Mouse (Mus musculus) midbrain, embryonic 15.5 days (tissue): ENCODE measurements around the gene Nkx2-1. TPM values are rescaled to one million over a fixed set of nuclear protein-coding genes. Genes with fewer than 3 reads are reported as not detected.
"Not testable (repeated sequence)": the region's sequence is repeated elsewhere in the genome, so short reads cannot be mapped to it uniquely, and the experiment has no call there.

ENCODE experiments used
- ATAC-seq: fragments of 200-750 bp; cut with Nextera tagmentation; replicated peaks from 2 replicates; pipeline ENCODE4 v1.8.0; 2017; ENCODE audit warnings: moderate TSS enrichment
- H3K27ac ChIP-seq: fragments of 300-500 bp; sonication (generic); 2 replicates; pipeline ENCODE4 v1.5.1; 2015; ENCODE audit warnings: mild to moderate bottlenecking, inconsistent platforms
- H3K27me3 ChIP-seq: fragments of 300-500 bp; sonication (generic); replicated peaks from 2 replicates; pipeline ENCODE4 v1.6.1; 2015; ENCODE audit warnings: inconsistent platforms
- H3K36me3 ChIP-seq: fragments of 300-500 bp; sonication (generic); replicated peaks from 2 replicates; pipeline ENCODE4 v1.6.1; 2015; ENCODE audit warnings: inconsistent platforms
- H3K4me1 ChIP-seq: fragments of 300-500 bp; sonication (generic); 2 replicates; pipeline ENCODE4 v1.6.1; 2015; ENCODE audit warnings: inconsistent platforms
- H3K4me2 ChIP-seq: fragments of 300-500 bp; sonication (generic); 2 replicates; pipeline ENCODE4 v1.6.1; 2015; ENCODE audit warnings: inconsistent platforms, mild to moderate bottlenecking, moderate library complexity
- H3K4me3 ChIP-seq: fragments of 300-500 bp; sonication (generic); 2 replicates; pipeline ENCODE4 v1.5.1; 2015; ENCODE audit warnings: mild to moderate bottlenecking, inconsistent platforms
- H3K9ac ChIP-seq: fragments of 300-500 bp; sonication (generic); 2 replicates; pipeline ENCODE4 v1.6.1; 2015; ENCODE audit warnings: mild to moderate bottlenecking, inconsistent platforms
- H3K9me3 ChIP-seq: fragments of 300-500 bp; sonication (generic); 2 replicates; pipeline ENCODE4 v1.6.1; 2016; ENCODE audit warnings: inconsistent platforms
- WGBS: fragments of 180-500 bp; shearing (Covaris S2); methylation state at CpG from one replicate; pipeline ENCODE4 v1.1.7; 2015; ENCODE audit warnings: mixed read lengths; 5-methylcytosine and 5-hydroxymethylcytosine counted together
- polyA plus RNA-seq: library from polyadenylated mRNA; unstranded; fragments of >200 nt; fragmentation: Nextera tagmentation; extraction: Ambion mirVana; gene quantifications from 2 replicates; pipeline ENCODE4 v1.2.1, GENCODE M21; 2015

The Nkx2-1 gene
- polyA plus RNA-seq, 1 experiment from 2014 or later: 8.0 TPM

DNA sequence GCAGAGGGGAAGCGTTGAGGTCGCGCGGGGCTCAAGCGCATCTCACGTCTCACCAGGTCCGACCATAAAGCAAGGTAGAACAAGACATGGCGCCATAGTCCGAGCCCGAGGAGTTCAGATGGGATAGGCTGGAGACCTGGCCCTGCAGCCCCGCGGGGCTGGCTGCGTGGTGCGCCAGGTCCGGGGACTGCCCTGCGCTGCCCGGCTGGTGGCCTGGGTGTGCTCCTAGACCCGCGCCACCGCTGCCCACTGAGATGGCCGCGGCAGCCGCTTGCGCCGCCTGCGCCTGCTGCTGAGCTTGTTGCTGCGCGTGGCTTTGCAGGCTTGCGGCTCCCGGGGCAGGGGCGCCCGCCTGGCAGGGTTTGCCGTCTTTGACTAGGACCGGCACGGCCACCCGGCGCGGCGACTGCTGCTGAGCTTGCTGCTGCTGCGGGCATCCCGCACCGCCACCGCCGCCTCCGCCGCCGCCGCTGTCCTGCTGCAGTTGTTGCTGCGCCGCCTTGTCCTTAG lies 3.7 kb downstream of the Nkx2-1 start:
- H3K27ac ChIP-seq: no peak overlapping the region
- peak overlapping the region; percentile 38 for H3K4me2 ChIP-seq
- no peaks in the 10 kb centered on the region for H3K9me3 ChIP-seq
- H3K36me3 ChIP-seq: no peaks in the 10 kb centered on the region
- H3K27me3 ChIP-seq: peaks cover 87% of the 10 kb centered on the region
- H3K4me1 ChIP-seq: peaks cover 18% of the 10 kb centered on the region
- 0 out of 2 replicates have a peak, but pooled peaks have one; percentile 1 for ATAC-seq
- H3K9ac ChIP-seq: no peak overlapping the region
- H3K4me3 ChIP-seq: peak overlapping the region; percentile 30
- under 1% methylated on average over 49 of the region's 50 CpGs for WGBS

DNA sequence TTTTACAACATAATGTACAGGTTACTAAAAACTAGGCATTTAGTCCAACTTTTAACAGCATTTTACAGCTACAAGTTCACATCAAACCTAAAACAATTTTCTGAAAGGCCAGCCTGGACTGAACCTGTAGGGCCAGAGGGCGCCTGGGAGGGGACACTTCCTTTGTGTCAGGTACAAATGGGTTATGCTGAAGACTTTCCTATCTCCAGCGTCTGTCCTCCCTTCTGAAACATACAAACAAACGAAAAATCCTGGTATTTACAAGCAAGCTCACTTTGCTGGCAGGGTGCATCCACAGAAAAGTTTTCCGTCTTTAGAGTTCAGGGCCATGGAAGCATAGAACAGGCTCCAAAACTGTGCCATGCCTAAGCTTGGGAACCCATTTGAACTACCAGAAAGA lies 4.6 kb downstream of the Nkx2-1 start:
- H3K4me3 ChIP-seq: no peak overlapping the region
- H3K9ac ChIP-seq: no peak overlapping the region
- H3K36me3 ChIP-seq: no peaks in the 10 kb centered on the region
- peaks cover 18% of the 10 kb centered on the region for H3K4me1 ChIP-seq
- no peak overlapping the region for H3K4me2 ChIP-seq
- no peaks in the 10 kb centered on the region for H3K9me3 ChIP-seq
- ATAC-seq: no peak
- 1% methylated on average over 4 of the region's 4 CpGs for WGBS
- H3K27me3 ChIP-seq: peaks cover 87% of the 10 kb centered on the region
- H3K27ac ChIP-seq: no peak overlapping the region

DNA sequence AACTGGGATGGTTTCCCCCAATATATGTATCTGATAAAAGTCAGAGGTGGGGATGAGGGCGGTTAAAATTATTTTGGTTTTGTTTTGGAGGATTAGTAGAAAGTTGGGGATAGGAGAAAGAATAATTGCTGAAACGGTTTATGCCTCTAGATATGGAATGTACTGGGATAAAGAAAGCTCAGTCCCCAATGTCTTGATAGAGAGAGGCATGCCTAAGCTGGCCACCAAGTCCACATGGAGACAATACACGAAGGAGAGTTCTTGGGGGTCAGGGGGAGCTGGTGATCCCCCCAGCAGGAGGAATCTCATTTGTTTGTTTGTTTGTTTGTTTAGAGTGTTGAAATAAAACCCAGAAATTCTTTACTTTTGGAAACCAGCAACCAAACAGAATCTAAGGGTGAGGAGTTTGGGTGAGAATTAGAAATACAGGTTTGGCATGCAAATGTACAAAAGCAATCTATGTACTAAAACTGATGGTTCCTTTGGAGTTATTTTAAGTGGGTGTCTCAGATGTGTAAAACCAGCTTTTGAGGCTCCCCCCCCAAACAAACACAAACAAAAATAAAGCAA lies 5.6 kb downstream of the Nkx2-1 start:
- Histone ChIP-seq H3K9ac (no peak overlapping the region), H3K4me3 (no peak overlapping the region; the same call in 1 of the 2 replicates), H3K4me2 (no peak overlapping the region), H3K9me3 (no peaks in the 10 kb centered on the region), H3K27me3 (peaks cover 87% of the 10 kb centered on the region), H3K36me3 (no peaks in the 10 kb centered on the region), H3K4me1 (peaks cover 15% of the 10 kb centered on the region), H3K27ac (no peak overlapping the region)
- no peak for ATAC-seq
- WGBS: 5% methylated on average over 3 of the region's 3 CpGs

DNA sequence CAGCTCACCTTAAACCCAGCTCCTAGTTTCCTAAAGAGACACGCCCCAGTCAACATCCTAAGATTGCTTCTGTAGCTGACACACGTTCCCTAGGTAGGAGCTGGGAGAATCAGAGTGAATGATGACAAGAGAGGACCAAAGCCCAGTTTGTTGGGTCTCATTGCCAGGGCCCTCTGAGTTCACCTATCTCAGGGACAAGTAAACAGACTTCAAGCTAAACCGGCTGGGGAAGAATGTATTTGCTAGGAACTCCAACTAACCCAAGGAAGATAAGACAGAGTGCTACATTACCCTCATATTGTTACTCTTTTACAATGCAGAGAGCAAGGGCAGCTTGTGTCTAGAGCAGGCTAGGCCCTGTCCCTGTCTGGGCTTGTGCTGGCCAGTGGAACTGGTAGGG lies 6.8 kb downstream of the Nkx2-1 start:
- no peak overlapping the region; the same call in 1 of the 2 replicates for H3K4me2 ChIP-seq
- H3K9me3 ChIP-seq: no peaks in the 10 kb centered on the region
- no peak overlapping the region for H3K9ac ChIP-seq
- ATAC-seq: no peak
- H3K4me3 ChIP-seq: no peak overlapping the region
- 4% methylated on average over 3 of the region's 3 CpGs for WGBS
- H3K27ac ChIP-seq: no peak overlapping the region
- H3K36me3 ChIP-seq: no peaks in the 10 kb centered on the region
- peaks cover 88% of the 10 kb centered on the region for H3K27me3 ChIP-seq
- H3K4me1 ChIP-seq: peaks cover 7% of the 10 kb centered on the region

DNA sequence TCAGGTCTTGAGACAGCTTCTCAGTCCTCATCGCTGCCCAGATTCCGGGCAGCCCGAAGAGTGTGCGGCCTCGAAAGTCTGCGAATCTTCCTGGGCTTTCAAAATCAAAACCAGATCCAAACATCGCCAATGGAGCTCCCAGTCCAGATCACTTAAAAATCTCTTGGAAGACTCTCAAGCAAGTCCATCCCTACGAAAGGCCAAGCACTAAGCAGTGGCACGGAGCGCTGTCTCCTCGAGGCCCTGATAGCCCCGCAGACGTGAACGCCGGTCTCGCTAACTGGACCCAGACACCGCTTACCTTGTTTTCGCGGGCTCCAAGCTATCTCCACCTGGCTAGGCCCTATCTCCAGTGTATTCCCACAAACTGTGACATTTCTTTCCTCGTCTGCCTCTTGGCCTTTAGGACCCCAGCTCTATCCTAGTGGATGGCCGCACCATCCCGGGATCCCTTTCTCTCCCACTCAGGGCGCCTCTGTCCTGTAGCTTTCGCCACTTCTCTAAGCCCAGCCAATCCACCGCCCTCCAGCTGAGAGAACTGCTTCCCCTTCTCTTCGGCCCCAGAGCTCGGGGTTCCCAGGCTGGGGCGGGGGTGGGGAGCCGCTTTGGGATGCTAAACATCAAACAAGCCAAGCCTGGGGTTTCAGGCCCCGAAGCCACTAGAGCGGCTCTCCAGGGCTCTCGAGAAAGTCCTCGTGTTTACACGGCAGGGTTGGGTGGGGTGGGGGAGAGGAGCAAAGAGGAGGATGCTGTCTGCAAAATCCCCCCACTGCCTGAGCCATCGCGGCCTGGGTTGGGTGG lies 7.6 kb downstream of the Nkx2-1 start:
- WGBS: 1% methylated on average over 36 of the region's 36 CpGs
- Histone ChIP-seq H3K4me2 (no peak overlapping the region), H3K27ac (0 out of 2 replicates have a peak overlapping the region, but pooled peaks have one; percentile 1), H3K27me3 (peaks cover 90% of the 10 kb centered on the region), H3K9ac (no peak overlapping the region), H3K36me3 (no peaks in the 10 kb centered on the region), H3K9me3 (no peaks in the 10 kb centered on the region), H3K4me3 (peak overlapping the region; percentile 6; the same call in 1 of the 2 replicates), H3K4me1 (no peaks in the 10 kb centered on the region; the same call in 1 of the 2 replicates)
- no peak for ATAC-seq

DNA sequence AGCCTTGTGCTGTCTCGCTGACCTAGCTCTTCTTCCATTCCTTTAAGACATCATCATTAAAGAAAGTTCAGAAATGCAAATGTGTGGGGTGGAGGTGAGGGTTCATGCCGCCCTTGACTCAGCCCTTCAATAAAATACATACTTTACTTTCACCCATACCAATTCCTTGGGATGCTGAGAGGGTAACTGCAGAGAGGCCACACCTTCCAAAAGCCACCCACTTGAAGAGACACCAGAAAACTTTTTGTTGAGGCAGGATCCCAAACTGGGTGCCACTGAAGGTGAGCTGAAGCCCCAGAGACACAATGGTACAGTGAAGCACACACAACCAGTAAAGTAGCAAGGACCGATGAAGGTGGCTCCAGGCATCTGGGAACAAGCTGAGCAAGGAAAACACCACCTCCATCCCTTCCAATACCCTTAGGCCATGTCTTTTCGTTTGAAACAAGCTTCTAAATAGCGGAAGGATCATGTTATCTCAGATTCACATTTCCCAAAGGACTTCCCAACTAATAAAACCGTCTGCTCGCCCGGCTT lies 8.6 kb downstream of the Nkx2-1 start:
- Histone ChIP-seq H3K4me1 (no peaks in the 10 kb centered on the region; the same call in 1 of the 2 replicates), H3K27me3 (peaks cover 90% of the 10 kb centered on the region), H3K9ac (no peak overlapping the region), H3K4me3 (no peak overlapping the region), H3K36me3 (no peaks in the 10 kb centered on the region), H3K27ac (no peak overlapping the region), H3K4me2 (0 out of 2 replicates have a peak overlapping the region, but pooled peaks have one; percentile 2), H3K9me3 (no peaks in the 10 kb centered on the region)
- ATAC-seq: no peak
- 4% methylated on average over 8 of the region's 8 CpGs for WGBS

DNA sequence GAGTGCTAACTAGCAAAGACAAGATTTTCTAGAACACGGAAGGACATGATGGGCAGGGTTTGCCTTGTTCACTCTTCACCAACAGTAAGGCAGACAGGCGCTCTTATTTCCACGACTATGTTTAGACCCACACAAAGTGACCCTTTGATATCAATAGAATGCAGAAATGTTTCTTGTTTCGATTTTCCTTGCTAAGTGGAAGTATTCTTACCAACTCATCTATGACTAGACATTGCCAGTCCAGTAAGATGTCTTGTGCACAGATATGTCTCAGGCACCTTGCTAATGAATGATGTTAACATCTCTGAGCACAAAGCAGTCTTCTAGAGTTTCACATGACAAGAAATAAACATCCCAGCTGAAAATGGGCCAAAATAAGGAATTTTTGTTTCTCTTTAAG lies 9.6 kb downstream of the Nkx2-1 start:
- no peak for ATAC-seq

DNA sequence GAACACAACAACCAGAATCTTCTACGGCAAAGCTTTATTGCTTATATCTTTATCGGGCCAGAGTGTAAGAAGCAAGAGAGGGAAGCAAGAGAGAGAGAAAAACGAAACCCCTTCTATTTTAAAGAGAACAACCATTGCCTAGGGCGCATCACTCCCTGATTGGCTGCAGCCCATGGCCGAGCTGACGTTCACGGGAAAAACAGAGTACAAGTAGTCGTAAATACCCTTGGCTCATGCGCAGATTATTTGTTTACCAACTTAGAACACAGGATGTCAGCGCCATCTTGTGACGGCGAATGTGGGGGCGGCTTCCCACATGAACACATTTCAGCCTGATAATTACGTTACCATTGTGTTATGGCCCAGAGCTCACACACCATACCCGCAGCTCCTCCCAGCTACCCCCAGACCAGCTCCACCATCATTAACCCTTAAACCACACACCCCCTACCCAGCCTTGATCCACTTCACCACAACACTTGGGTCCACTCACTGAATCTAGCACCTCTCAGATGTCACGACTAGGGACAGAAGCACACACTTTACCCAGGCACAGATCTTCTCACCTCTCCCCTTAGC lies 11.4 kb downstream of the Nkx2-1 start:
- not testable (repeated sequence) for H3K4me3 ChIP-seq, H3K4me2 ChIP-seq, H3K9me3 ChIP-seq, H3K27ac ChIP-seq, H3K4me1 ChIP-seq, H3K9ac ChIP-seq, H3K36me3 ChIP-seq
- 5% methylated on average over 11 of the region's 16 CpGs for WGBS
- H3K27me3 ChIP-seq: peaks cover 91% of the 10 kb centered on the region
- ATAC-seq: peak; percentile 87

More for the DNA sequence above, 9.6 kb downstream of the Nkx2-1 start:
- H3K27me3 ChIP-seq: peaks cover 94% of the 10 kb centered on the region
- H3K4me3 ChIP-seq: no peak overlapping the region
- no peak overlapping the region for H3K9ac ChIP-seq
- WGBS: 22% methylated on average over 4 of the region's 4 CpGs
- no peaks in the 10 kb centered on the region for H3K36me3 ChIP-seq
- no peaks in the 10 kb centered on the region for H3K4me1 ChIP-seq
- no peak overlapping the region for H3K27ac ChIP-seq
- no peak overlapping the region for H3K4me2 ChIP-seq
- H3K9me3 ChIP-seq: no peaks in the 10 kb centered on the region

DNA sequence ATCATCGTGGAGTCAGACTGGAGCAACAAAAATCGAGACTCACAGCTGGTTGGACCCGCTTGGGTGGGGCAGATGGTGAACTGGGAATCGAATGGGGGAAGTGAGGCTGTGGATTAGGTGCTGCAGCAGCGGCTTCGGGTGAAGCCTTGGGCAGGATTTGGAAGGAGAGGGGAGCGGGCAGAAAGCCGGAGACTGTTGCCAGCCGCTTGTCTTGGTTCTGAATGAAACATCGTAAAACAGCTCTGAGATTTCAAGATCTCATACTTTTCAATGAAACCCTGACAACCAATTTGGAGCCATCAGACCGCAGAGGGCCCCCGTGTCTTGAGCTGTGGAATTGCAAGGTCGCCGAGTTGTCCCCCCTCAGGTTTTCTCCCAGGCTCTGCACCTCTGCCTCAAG lies 12.5 kb downstream of the Nkx2-1 start:
- Histone ChIP-seq H3K4me3 (no peak overlapping the region), H3K9me3 (no peaks in the 10 kb centered on the region), H3K27me3 (peaks cover 91% of the 10 kb centered on the region), H3K4me1 (peaks cover 8% of the 10 kb centered on the region), H3K27ac (no peak overlapping the region), H3K36me3 (no peaks in the 10 kb centered on the region), H3K4me2 (no peak overlapping the region), H3K9ac (no peak overlapping the region)
- no peak for ATAC-seq
- WGBS: 2% methylated on average over 14 of the region's 14 CpGs

DNA sequence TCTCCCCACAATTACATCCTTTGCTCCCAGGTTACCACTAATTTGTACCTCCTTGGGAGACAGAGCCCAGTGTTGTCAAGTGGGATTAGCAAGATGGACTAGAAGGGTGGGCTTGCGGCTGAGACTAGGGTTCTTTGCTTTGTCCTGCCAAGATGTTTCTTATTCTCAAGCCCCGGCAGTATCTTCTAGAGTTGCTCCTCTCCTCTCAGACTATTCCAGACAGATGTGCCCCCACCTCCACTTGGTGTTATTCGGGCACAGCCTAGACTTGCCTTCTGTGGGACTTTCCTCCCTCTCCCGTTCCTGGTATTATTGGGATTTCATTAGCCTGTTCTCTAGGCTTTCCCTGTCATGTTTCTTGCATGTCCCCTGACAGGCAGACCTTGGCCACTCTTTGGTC lies 14.5 kb downstream of the Nkx2-1 start:
- Histone ChIP-seq H3K9ac (no peak overlapping the region), H3K9me3 (no peaks in the 10 kb centered on the region), H3K27me3 (peaks cover 93% of the 10 kb centered on the region), H3K36me3 (no peaks in the 10 kb centered on the region), H3K4me1 (peaks cover 8% of the 10 kb centered on the region), H3K4me3 (no peak overlapping the region), H3K27ac (no peak overlapping the region), H3K4me2 (no peak overlapping the region)
- no peak for ATAC-seq
- WGBS: 15% methylated on average over 4 of the region's 4 CpGs

DNA sequence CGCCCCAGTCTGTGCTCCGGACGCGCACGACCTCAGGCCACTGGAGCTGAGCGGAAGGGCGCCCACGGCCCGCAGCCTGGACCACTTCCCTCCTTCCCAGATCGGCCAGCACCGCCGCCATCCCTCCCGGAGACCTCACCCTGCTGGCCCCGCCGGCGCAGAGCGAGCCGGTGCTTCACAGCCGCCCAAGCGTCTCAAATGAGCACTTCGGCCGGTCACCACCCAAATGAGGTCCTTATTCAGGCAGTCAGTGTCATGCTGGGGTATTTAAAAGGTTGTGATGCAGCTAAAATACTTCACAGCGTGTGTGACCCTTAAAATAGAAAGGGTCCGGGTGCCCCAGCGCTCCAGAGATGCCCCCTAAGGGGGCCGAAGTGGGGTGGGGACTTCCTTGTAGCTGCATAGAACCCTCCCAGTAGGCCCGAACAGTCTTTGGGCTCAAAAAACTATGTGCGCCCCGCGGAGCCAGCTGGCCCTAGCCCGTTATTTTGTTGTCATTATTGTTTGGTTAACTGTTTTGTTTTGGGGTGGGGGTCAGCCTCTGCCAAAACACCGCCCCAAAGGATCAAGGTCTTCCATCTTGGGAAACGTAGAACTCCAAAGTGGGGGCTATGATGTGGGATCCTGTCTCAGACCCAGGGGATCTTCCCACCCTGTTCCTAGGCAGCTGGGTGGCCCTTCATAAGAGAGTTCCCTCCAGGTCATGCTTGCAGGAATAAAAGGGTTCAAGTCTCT lies 15.4 kb downstream of the Nkx2-1 start:
- WGBS: 2% methylated on average over 33 of the region's 33 CpGs
- no peak overlapping the region for H3K27ac ChIP-seq
- H3K9me3 ChIP-seq: no peaks in the 10 kb centered on the region
- ATAC-seq: no peak; the same call in 1 of the 2 replicates
- H3K36me3 ChIP-seq: no peaks in the 10 kb centered on the region
- H3K9ac ChIP-seq: no peak overlapping the region
- H3K4me1 ChIP-seq: peaks cover 8% of the 10 kb centered on the region
- peaks cover 89% of the 10 kb centered on the region for H3K27me3 ChIP-seq
- peak overlapping the region; percentile 13; the same call in 1 of the 2 replicates for H3K4me3 ChIP-seq
- peak overlapping the region; percentile 24; the same call in 1 of the 2 replicates for H3K4me2 ChIP-seq
